Mouse (Mus musculus) urinary bladder, postnatal 4 days (tissue): ENCODE data around the gene Pds5b.
"Not testable (repeated sequence)": the region's sequence is repeated elsewhere in the genome, so short reads cannot be mapped to it uniquely, and the experiment has no call there.

Source experiments
- DNase-seq, 2 experiments: peaks; one replicate each; pipeline ENCODE4 v3.0.0; 2021 to 2022; ENCODE audit warnings: low spot score in 2 of 2

The Pds5b gene

DNA sequence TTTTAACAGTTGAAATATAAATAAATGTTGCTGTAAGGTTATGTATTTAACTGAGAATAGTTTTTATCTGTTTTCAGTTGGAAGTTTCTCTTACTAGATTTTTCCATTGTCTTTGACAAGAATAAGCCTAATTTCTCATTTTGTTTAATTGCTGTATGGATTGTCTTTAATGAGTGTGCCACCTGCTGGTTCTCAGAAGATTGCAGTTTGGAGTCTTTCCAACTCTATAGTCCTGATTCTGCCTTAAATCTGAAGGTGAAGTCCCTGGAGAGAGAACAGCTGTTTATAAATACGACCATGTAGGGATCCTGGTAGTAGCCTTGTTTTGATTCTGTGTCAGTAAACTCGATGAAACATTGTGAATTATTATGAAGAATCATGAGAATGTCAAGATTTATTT, 29.2 kb downstream of the Pds5b start:
- no peak for DNase-seq

GRCm38 (mm10) chr5:150706651-150707050, 33.1 kb downstream of the Pds5b start:
- not testable (repeated sequence) for DNase-seq

- DNase-seq: not testable (repeated sequence)
Measured at GRCm38 (mm10) chr5:150707181-150707580, 33.6 kb downstream of the Pds5b start.

DNA sequence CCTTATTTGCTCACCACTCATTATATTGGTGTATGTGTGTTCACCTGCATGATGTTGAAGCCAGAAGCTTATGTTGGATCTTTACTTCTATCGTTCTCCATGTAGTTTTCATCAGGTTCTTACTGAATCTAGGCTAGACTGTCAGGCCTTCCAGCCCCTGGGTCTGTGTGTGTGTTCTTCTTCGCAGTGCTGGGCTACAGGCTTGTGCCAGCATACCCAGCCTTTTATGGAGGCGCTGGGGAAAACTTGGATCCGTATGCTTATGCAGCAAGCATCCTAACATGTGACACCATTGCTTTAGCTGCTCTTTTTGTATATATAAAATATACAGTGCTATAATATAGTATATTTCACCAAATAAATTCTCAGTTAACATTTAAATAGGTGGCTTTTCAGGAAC, 38.0 kb downstream of the Pds5b start:
- no peak for DNase-seq

DNA sequence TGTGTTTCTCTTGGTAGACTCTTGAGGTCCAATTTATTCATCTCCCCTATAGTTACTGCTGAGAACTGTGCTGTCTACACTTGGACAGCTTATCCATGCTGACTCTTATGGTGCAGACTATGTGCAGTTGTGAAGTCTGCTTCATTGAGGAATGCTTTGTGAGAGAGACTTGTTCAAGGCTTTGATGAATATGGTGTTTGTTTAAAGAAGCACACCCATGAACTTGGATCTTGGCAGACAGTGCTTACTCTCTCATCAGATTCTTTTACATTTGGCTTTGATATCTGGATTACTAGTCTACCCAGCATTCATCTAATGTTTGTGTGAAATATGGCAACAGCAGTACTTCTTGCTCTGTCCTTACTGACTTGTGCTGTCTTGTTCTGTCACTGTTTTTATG, 39.9 kb downstream of the Pds5b start:
- DNase-seq: no peak

DNA sequence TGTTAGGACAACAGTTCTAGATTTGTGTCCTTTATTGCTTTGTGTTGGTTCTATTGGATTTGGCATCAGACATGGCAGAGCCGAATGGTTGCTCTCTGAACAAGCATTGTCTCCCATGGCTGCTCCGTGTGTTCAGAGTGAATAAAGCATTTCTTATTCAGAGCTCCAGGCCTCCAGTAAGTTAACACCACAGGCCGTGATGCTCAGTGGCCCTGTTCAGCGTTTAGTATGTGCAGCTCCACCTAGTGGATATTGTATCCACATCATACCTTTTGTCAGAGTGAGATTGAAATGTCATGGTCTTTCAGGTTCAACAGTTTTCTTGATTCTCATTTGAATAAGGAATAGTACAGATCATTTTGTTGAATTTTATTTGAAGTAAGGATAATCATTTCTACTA, 44.2 kb downstream of the Pds5b start:
- DNase-seq: no peak

- DNase-seq: no peak
Measured at GRCm38 (mm10) chr5:150724641-150725040, 51.1 kb downstream of the Pds5b start.

GRCm38 (mm10) chr5:150737028-150737427, 63.5 kb downstream of the Pds5b start:
- not testable (repeated sequence) for DNase-seq

DNA sequence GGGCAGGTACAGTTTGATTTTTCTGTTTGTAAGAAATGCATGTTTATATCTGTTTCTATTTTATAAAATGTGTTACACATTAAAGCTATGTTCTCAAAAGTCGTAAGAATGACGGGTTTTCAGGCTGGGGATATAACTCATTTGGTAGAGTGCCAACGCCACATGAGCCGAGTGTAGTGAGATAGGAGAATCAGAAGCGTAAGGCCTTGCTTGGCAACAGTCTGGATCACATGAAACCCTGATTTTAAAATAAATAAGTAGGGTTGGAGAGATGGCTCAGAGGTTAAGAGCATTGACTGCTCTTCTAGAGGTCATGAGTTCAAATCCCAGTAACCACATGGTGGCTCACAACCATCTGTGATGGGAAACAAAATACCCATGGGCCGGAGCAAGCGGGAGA, 65.8 kb downstream of the Pds5b start:
- DNase-seq: no peak

GRCm38 (mm10) chr5:150740597-150740996, 67.1 kb downstream of the Pds5b start:
- DNase-seq: no peak

DNA sequence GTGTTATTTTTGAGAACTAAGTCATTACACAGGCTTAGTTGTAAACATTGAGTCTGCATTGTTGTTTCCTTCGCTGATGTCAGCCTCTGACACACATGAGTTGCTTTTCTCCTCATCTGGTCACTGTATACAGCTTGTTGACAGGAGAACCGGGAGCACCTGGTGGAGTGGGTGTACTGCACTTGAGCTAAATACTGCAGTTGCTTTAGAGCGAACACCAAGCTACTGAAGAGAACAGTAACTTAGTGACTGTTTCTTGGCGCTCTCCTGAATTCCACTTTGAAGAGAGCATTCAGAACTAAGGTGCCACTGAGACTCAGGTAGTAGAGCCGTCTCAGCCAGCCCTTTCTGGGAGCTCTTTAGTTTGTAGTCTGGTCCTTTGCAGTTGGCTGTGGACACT, 83.1 kb downstream of the Pds5b start:
- no peak for DNase-seq

DNA sequence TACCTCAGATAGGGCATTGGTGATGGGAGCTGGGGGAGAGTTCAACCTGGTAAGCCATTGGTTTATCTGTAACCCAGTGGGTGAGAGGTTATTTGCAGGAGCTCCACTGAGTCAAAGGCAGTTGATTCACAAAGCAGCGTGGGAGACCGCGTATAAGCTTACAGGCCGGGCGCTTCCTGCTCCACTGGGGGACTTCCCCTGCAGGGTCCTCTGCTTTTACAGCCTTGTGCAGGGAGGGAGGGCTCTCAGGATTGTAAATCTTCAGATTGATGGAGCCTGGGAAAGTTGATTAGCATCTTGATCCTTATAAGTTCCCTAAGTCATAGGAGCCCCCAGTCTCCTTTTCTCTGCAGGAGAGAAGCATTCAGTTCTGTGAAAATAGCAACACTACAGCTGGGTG, 98.9 kb downstream of the Pds5b start:
- DNase-seq: no peak

- DNase-seq: no peak
Measured at GRCm38 (mm10) chr5:150773083-150773482, 99.5 kb downstream of the Pds5b start.

- no peak for DNase-seq
Measured at GRCm38 (mm10) chr5:150788261-150788660, 114.7 kb downstream of the Pds5b start.

- no peak for DNase-seq
Measured at GRCm38 (mm10) chr5:150789039-150789438, 115.5 kb downstream of the Pds5b start.

DNA sequence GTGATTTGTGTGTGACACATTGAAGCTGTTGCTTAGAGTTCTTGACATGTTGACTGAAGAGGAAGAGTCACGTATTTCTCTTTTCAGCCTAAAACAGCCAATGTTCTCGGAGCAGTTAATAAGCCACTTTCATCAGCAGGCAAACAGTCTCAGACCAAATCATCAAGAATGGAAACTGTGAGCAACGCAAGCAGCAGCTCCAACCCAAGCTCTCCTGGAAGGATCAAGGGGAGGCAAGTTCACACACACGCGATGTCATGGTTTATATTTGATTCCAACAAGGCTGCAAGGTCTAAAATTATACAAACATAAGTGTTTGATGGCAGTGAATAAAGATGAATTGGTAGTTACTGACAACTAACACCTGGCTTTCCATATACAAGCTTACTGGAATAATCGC, 120.6 kb downstream of the Pds5b start:
- no peak for DNase-seq

DNA sequence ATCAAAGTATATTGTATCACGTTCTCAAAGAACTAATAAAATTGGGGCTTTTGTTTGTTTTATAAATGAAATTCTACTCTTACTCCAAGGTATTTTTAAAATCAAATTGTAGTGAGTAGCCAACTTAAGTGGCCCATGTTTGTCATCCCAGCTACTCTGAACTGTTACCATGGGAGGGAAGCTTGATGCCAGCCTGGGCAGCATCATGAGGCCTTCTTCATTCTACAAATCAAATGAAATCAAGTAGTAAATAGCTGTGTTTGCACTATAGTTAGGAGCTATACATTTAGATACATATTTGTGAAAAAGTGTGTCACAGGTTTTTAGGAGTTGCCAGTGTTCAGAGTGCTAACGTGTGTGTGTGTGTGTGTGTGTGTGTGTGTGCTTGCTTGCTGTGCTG, 126.5 kb downstream of the Pds5b start:
- DNase-seq: no peak

- no peak for DNase-seq
Measured at GRCm38 (mm10) chr5:150814111-150814990, 140.8 kb downstream of the Pds5b start.

GRCm38 (mm10) chr5:150815400-150815799, 141.9 kb downstream of the Pds5b start:
- no peak for DNase-seq

DNA sequence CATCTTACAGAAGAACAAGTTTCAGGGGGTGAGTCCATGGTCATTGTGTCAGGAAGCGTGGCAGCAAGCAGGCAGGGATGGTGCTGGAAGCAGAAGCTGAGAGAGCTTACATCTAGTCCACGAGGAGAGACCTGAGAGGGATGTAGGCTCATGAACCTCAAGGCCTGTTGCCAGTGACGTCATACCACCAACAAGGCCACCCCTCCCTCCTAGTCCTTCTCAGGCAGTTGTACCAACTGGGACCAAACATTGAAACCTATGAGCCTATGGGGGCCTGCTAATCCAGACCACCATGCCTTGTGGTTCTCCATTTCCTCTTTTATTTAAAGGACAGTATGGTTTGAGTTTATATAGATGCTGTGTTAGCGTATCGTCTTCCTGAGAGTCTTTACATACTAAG, 143.2 kb downstream of the Pds5b start:
- no peak for DNase-seq

DNA sequence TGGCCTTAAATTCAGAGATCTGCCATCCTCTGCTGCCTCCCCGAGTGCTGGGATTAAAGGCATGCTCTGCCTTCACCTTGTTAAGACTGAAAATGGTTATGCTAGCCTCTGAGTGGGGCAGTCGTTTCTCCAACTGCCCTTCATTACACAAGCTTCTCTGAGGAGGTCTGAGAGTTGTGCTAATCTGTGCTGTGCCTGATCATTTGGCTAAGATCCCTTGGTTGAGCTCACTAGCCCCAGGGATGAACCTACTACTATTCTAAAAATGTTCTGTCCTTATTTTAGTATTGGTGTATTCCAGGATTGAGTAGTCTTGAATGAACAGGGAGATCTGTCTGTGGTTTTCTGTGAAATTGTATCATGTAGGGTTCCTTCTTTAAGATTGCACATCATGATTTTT, 144.5 kb downstream of the Pds5b start:
- no peak for DNase-seq

DNA sequence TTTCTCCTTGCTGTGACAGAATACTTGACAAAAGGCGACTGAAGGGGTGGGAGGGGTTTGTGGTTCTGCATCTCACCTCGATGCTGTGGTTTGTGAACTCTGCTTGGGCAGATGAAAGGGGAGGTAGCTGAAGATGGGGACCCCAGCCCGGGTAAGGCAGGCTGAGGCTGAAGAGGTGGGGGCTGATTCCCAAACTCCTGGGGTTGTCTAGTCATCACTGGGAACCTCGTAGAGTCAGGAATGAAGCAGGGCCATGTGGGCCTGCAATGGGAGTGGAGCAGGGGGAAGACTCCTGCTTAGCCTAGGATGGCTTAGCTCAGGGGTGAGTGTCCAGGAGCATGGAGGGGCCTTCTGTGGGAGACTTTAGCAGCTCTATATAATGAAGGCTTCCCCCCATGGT, 145.3 kb downstream of the Pds5b start:
- no peak for DNase-seq

GRCm38 (mm10) chr5:150819520-150819919, 146.0 kb downstream of the Pds5b start:
- DNase-seq: no peak

GRCm38 (mm10) chr5:150821152-150821551, 147.6 kb downstream of the Pds5b start:
- DNase-seq: no peak
